Mouse (Mus musculus): ENCODE data around the gene Dus2. TPM values are rescaled to one million over a fixed set of nuclear protein-coding genes. Genes with fewer than 3 reads are reported as not detected.
"Not testable (repeated sequence)": the region's sequence is repeated elsewhere in the genome, so short reads cannot be mapped to it uniquely, and the experiment has no call there.

Dus2 gene
- polyA plus RNA-seq (2012; rRNA removed), result 16.6 and 19.3 TPM in 2 replicates

GRCm38 (mm10) chr8:105990856-105991387 lies at the start of gene Dus2:
Gene Dus2 (plus strand): TSS chr8:105991337.
- peak; percentile 63 for DNase-seq (ENCODE audit: low spot score)

- no peak for DNase-seq (ENCODE audit: low spot score)
Measured at GRCm38 (mm10) chr8:105942026-105942425, 49.1 kb upstream of the Dus2 start.

DNA sequence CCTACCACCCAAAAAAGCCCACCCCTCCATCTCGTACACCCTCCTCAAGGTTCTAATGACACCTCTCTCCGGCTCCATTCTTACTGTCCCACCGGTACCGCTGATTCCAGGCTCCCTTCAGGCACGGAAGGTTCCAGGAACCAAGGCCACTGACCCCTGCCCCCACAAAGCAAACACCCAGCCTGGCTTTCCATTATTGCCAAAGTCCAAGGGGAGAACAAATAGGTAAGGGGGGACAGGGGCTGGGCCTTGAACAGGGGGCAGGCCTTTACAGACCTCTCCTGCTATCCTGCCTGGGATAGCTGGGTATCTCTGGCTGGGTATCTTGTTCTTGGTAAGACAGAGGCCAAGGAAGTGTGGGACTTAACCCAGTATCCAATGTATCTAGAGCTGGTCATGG lies 48.6 kb upstream of the Dus2 start:
- no peak for DNase-seq (ENCODE audit: low spot score)

DNA sequence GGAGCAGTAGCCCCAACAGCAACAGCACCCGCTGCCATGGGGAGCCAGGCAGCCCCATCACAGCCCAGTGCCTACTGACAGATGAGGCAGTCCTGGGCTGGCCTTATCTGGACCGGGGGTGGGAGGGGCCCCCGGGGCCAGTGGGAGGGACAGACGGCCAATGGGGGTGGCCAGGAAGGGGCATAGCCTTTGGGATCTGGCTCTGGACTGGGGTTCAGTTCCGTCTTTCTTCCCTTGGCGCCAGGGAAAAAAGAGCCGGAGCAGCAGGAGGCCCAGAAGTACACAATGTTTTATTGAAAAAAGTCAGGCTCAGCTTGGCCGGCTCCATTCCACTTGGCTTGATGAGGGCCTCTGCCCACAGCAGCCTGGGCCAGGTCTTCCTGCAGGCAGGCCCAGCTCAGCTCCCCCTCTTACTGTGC lies 47.8 kb upstream of the Dus2 start, which contains the start of gene Lcat:
Gene Lcat (minus strand): TSS at position 62 of the 419 bp plus-strand sequence.
- DNase-seq (ENCODE audit: low spot score), result no peak

- no peak for DNase-seq (ENCODE audit: low spot score)
Measured at GRCm38 (mm10) chr8:105949350-105949749, 41.8 kb upstream of the Dus2 start.

GRCm38 (mm10) chr8:105951057-105951659 lies 40.0 kb upstream of the Dus2 start:
- no peak for DNase-seq (ENCODE audit: low spot score)

- no peak for DNase-seq (ENCODE audit: low spot score)
Measured at GRCm38 (mm10) chr8:105956556-105956955, 34.6 kb upstream of the Dus2 start.

- no peak for DNase-seq (ENCODE audit: low spot score)
Measured at GRCm38 (mm10) chr8:105957813-105958212, 33.3 kb upstream of the Dus2 start.

- DNase-seq (ENCODE audit: low spot score), result peak; percentile 83
Measured at GRCm38 (mm10) chr8:105959350-105959749, 31.8 kb upstream of the Dus2 start.

- no peak for DNase-seq (ENCODE audit: low spot score)
Measured at GRCm38 (mm10) chr8:105961101-105961500, 30.0 kb upstream of the Dus2 start.

GRCm38 (mm10) chr8:105961536-105961935 lies 29.6 kb upstream of the Dus2 start:
- no peak for DNase-seq (ENCODE audit: low spot score)

DNA sequence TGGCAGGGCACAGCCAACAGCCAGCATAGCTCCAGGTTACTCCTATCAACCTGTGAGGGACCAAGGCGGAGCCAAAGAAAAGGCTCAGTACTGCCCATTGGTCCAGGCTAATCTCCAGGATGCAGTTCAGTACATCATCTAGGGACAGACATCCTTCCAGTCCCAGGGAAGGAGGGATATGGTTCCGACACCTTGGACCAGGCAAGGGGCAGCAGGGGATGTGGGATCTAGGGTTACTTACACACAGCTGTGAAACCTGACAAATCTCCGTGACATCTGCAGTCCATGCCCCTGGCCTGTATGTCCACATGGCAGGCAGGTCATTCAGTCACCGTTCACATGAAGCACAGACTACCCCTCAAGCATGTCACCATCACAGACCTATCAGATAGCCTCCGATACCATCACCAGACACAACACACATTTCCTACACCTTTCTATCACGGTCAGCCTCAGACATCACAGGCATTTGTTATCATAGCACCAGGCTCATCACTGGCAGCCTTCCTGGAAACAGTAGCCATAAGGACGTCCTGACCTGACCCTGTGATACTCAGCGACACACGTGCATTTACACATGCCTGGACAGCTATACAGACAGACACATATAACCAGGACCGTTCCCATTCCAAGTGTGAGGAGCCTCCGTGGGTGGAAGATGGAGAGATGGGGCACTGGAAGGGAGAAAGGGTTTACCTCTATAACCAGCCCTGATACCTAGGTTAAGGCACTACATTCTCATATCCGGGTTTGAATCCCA lies 26.5 kb upstream of the Dus2 start:
- DNase-seq (ENCODE audit: low spot score), result no peak

GRCm38 (mm10) chr8:105965266-105965904 lies 25.8 kb upstream of the Dus2 start:
- DNase-seq (ENCODE audit: low spot score), result no peak

DNA sequence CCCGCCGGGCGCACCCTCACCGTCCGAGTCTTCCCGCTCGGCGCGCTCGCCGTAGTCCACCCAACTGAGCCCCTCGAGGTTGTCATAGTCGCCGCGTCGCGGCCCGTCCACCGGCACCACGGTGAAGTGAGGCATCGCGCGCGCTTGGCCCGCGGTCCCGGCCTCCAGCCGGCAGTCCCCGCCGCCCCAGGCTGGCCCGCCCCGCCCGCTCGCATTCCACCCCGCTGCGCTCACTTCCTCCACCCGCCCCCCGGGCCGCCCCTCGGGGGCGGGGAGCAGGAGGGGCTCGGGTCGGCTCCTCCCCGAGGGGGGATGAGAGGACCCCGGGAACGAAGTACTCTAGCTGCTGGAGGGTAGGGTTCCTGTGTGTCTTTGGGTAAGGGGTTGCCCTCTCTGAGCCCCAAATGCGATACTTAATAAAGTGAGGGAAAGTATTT lies 25.2 kb upstream of the Dus2 start, which contains the start of gene Slc12a4:
Gene Slc12a4 (minus strand): TSS at position 193 of the 437 bp plus-strand sequence.
- peak; percentile 71 for DNase-seq (ENCODE audit: low spot score)

- no peak for DNase-seq (ENCODE audit: low spot score)
Measured at GRCm38 (mm10) chr8:105966692-105967311, 24.3 kb upstream of the Dus2 start.

DNA sequence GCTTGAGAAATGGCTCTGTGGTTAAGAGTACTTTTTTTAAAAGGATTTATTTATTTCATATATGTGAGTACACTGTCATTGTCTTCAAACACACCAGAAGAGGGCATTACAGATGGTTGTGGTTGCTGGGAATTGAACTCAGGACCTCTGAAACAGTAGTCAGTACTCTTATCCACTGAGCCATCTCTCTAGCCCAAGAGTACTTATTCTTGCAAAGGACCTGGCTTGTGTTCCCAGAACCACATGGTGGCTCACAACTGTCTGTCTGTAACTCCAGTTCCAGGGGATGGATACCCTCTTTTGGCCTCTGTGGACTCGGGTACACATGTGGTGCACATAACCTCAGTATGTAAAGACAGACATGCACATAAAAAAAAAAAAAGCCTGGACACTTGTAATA lies 21.8 kb upstream of the Dus2 start:
- DNase-seq (ENCODE audit: low spot score), result no peak

GRCm38 (mm10) chr8:105971019-105971720 lies 20.0 kb upstream of the Dus2 start:
- no peak for DNase-seq (ENCODE audit: low spot score)

DNA sequence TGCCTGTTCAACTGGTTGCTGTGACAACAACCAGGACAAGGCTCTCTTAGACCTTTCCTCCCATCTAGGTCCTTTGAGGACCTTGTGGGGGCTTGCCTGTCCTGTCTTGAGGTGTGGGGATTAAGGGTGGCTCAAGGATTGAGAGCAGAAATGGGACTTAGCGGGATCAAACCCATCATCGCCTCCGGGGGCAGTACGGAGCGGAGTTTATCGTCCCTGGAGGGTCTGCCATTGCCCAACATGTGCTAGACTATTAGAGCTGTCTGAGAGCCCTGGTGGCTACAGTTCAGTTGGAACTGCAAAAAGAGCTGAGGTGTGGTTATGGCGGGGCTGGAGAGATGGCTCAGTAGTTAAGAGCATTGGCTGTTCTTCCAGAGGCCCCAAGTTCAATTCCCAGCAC lies 15.8 kb upstream of the Dus2 start:
- DNase-seq (ENCODE audit: low spot score), result no peak

DNA sequence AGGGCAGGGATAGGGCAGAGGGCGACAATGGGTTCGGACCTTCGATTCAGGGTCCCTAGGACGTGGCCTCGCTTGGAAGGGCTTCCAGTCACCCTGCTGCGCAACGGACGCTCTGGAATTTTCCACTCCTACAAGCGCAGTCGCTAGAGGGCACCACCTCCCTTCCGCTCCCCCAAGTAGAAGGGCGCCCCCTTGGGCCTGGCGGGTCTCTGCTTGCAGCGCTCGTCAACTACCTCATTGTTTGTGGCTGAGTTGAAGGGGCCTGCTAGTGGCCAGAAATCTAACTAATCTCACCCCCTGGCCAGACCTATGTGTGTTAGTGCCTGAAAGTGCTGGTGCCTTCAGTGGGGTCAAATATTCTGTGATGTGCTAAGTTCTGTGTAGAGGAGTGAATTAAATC lies 11.8 kb upstream of the Dus2 start, which contains the start of gene Dpep3:
Gene Dpep3 (minus strand): TSS at position 105 of the 400 bp plus-strand sequence.
- DNase-seq (ENCODE audit: low spot score), result no peak

- DNase-seq (ENCODE audit: low spot score), result no peak
Measured at GRCm38 (mm10) chr8:105981146-105981545, 10.0 kb upstream of the Dus2 start.

DNA sequence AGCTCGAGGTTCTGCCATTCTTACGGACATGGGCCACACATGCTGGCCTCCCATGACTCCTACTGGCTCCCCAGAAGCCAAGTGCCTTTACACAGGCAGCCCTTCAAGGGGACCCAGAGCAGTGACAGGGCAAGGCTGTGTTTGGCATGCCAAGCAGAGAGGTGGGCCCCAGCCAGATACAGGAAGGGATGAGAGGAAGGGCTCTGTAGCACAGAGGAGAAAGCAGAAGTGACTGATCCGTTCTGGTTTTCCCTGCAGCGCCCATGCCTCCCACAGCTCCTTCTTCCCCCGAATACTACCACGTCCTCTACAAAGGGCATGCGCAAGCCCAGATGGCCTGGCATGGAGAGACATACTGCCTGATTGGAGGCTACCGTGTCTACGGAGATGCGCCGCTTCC lies 7.7 kb upstream of the Dus2 start:
- DNase-seq (ENCODE audit: low spot score), result not testable (repeated sequence)

Measured in urinary bladder, adult 2 months (tissue).